Mouse (Mus musculus) myocyte (in vitro differentiated cells): Measurements from ENCODE around the gene Tenm2. TPM values are rescaled to one million over a fixed set of nuclear protein-coding genes. Genes with fewer than 3 reads are reported as not detected.

Experiments used
- H3K27me3 ChIP-seq: one replicate; pipeline ENCODE4 v1.6.1; 2011; ENCODE audit not compliant: control insufficient read depth, insufficient read depth, insufficient read length
- H3K36me3 ChIP-seq: one replicate; pipeline ENCODE4 v1.6.1; 2011; ENCODE audit not compliant: control insufficient read depth, insufficient read depth
- H3K4me2 ChIP-seq: one replicate; pipeline ENCODE4 v1.6.1; 2011; ENCODE audit warnings: low read depth, control low read depth
- H3K4me3 ChIP-seq: one replicate; pipeline ENCODE4 v1.5.1; 2011; ENCODE audit warnings: mild to moderate bottlenecking, control low read depth, moderate library complexity
- H3K79me2 ChIP-seq: one replicate; pipeline ENCODE4 v1.6.1; 2011; ENCODE audit not compliant: control insufficient read depth, insufficient read depth
- H3ac ChIP-seq: one replicate; pipeline ENCODE4 v1.6.1; 2011; ENCODE audit not compliant: control insufficient read depth, insufficient read length
- CEBPB ChIP-seq: IDR thresholded peaks from 2 replicates; pipeline ENCODE4 v1.6.1; 2011; ENCODE audit warnings: mild to moderate bottlenecking, moderate library complexity; ENCODE audit not compliant: poor library complexity, insufficient read depth, severe bottlenecking
- E2F4 ChIP-seq: IDR thresholded peaks from one replicate; pipeline ENCODE4 v1.6.1; 2011; ENCODE audit warnings: mild to moderate bottlenecking, control low read depth, moderate library complexity; ENCODE audit not compliant: insufficient read depth
- MAX ChIP-seq: IDR thresholded peaks from one replicate; pipeline ENCODE4 v1.6.1; 2011; ENCODE audit warnings: low read depth, mild to moderate bottlenecking, control low read depth
- MYOD1 ChIP-seq, 3 experiments: IDR thresholded peaks; one replicate each; pipeline ENCODE4 v1.6.1; 2011; ENCODE audit warnings: control low read depth in 2 of 3, low read depth in 2 of 3, mild to moderate bottlenecking in 2 of 3, moderate library complexity in 1 of 3; ENCODE audit not compliant: insufficient read length in 2 of 3, control insufficient read depth in 1 of 3
- MYOG ChIP-seq, 3 experiments: IDR thresholded peaks; one replicate each; pipeline ENCODE4 v1.6.1; 2011; ENCODE audit warnings: control low read depth in 2 of 3, low read depth in 2 of 3, mild to moderate bottlenecking in 2 of 3; ENCODE audit not compliant: insufficient read length in 2 of 3, control insufficient read depth in 1 of 3, insufficient read depth in 1 of 3
- POLR2A ChIP-seq: IDR thresholded peaks from one replicate; pipeline ENCODE4 v1.6.1; 2011; ENCODE audit warnings: low read depth, mild to moderate bottlenecking, control low read depth, moderate library complexity; ENCODE audit not compliant: insufficient read length
- POLR2AphosphoS2 ChIP-seq: IDR thresholded peaks from one replicate; pipeline ENCODE4 v1.6.1; 2011; ENCODE audit warnings: low read depth, control low read depth; ENCODE audit not compliant: insufficient read length
- REST ChIP-seq: IDR thresholded peaks from one replicate; pipeline ENCODE4 v1.6.1; 2011; ENCODE audit warnings: mild to moderate bottlenecking, control low read depth, moderate library complexity; ENCODE audit not compliant: insufficient read depth, insufficient read length
- SRF ChIP-seq: IDR thresholded peaks from one replicate; pipeline ENCODE4 v1.6.1; 2011; ENCODE audit warnings: low read depth; ENCODE audit not compliant: control insufficient read depth, insufficient read length
- TCF12 ChIP-seq: IDR thresholded peaks from one replicate; pipeline ENCODE4 v1.6.1; 2011; ENCODE audit warnings: mild to moderate bottlenecking, control low read depth; ENCODE audit not compliant: poor library complexity, insufficient read depth, severe bottlenecking
- TCF3 ChIP-seq: IDR thresholded peaks from one replicate; pipeline ENCODE4 v1.6.1; 2011; ENCODE audit warnings: low read depth, control low read depth; ENCODE audit not compliant: insufficient read length
- USF1 ChIP-seq: IDR thresholded peaks from one replicate; pipeline ENCODE4 v1.6.1; 2011; ENCODE audit warnings: low read depth, mild to moderate bottlenecking, control low read depth, moderate library complexity
- polyA plus RNA-seq: library from polyadenylated mRNA; unstranded; fragments of >200 nt; fragmentation: generic; extraction: Trizol; gene quantifications from one replicate; pipeline ENCODE4 v1.2.1, GENCODE M21; 2012; ENCODE audit warnings: missing spikeins

Gene Tenm2
- polyA plus RNA-seq, 1 experiment, result 0.28 TPM

GRCm38 (mm10) chr11:37118058-37118457 lies 117.7 kb downstream of the Tenm2 start:
- Histone ChIP-seq H3K79me2 (no peaks in the 10 kb centered on the region), H3K4me3 (no peak overlapping the region), H3ac (no peak overlapping the region), H3K4me2 (no peak overlapping the region), H3K27me3 (no peaks in the 10 kb centered on the region), H3K36me3 (no peaks in the 10 kb centered on the region)
- TF ChIP-seq MAX (no peak), MYOG (IDR thresholded peaks at IDR 0.05; ENCODE audit: control insufficient read depth in 1 of 3, insufficient read depth in 1 of 3, insufficient read length in 2 of 3, low read depth in 2 of 3) (no peak), SRF (no peak), MYOD1 (IDR thresholded peaks at IDR 0.05; ENCODE audit: control insufficient read depth in 1 of 3, insufficient read length in 2 of 3, low read depth in 2 of 3) (no peak), TCF12 (no peak), E2F4 (no peak), POLR2A (no peak), USF1 (no peak), REST (no peak), TCF3 (no peak), CEBPB (no peak), POLR2AphosphoS2 (no peak)

- Histone ChIP-seq H3ac (no peak overlapping the region), H3K36me3 (no peaks in the 10 kb centered on the region), H3K4me3 (no peak overlapping the region), H3K4me2 (no peak overlapping the region), H3K79me2 (no peaks in the 10 kb centered on the region), H3K27me3 (no peaks in the 10 kb centered on the region)
- TF ChIP-seq TCF12, result no peak
- no peak for TF ChIP-seq POLR2AphosphoS2
- TF ChIP-seq POLR2A, result no peak
- no peak for TF ChIP-seq MYOD1 (IDR thresholded peaks at IDR 0.05; ENCODE audit: control insufficient read depth in 1 of 3, insufficient read length in 2 of 3, low read depth in 2 of 3)
- TF ChIP-seq REST, result no peak
- TF ChIP-seq E2F4, result no peak
Measured at GRCm38 (mm10) chr11:37115188-37115587, 120.6 kb downstream of the Tenm2 start.

GRCm38 (mm10) chr11:37107069-37107468 lies 128.7 kb downstream of the Tenm2 start:
- H3K27me3 ChIP-seq, result no peaks in the 10 kb centered on the region
- no peak overlapping the region for H3ac ChIP-seq
- H3K4me2 ChIP-seq, result no peak overlapping the region
- no peak for TF ChIP-seq USF1
- TF ChIP-seq REST, result no peak
- no peak for TF ChIP-seq POLR2AphosphoS2
- TF ChIP-seq TCF3, result no peak
- no peak for TF ChIP-seq CEBPB
- TF ChIP-seq MAX, result no peak
- no peak for TF ChIP-seq TCF12
- H3K4me3 ChIP-seq, result no peak overlapping the region
- no peaks in the 10 kb centered on the region for H3K36me3 ChIP-seq
- no peaks in the 10 kb centered on the region for H3K79me2 ChIP-seq

GRCm38 (mm10) chr11:37079403-37079802 lies 156.4 kb downstream of the Tenm2 start:
- Histone ChIP-seq H3K79me2 (no peaks in the 10 kb centered on the region), H3K36me3 (no peaks in the 10 kb centered on the region), H3K4me2 (no peak overlapping the region)

GRCm38 (mm10) chr11:37076989-37077598 lies 158.7 kb downstream of the Tenm2 start:
- Histone ChIP-seq H3K79me2 (no peaks in the 10 kb centered on the region), H3K27me3 (no peaks in the 10 kb centered on the region), H3ac (no peak overlapping the region), H3K4me2 (no peak overlapping the region), H3K4me3 (no peak overlapping the region), H3K36me3 (no peaks in the 10 kb centered on the region)
- no peak for TF ChIP-seq SRF
- TF ChIP-seq POLR2AphosphoS2, result no peak
- TF ChIP-seq E2F4, result no peak
- TF ChIP-seq POLR2A, result no peak
- TF ChIP-seq TCF3, result no peak
- no peak for TF ChIP-seq TCF12
- no peak for TF ChIP-seq REST
- no peak for TF ChIP-seq MYOD1 (IDR thresholded peaks at IDR 0.05; ENCODE audit: control insufficient read depth in 1 of 3, insufficient read length in 2 of 3, low read depth in 2 of 3)
- TF ChIP-seq CEBPB, result no peak
- no peak for TF ChIP-seq MAX
- TF ChIP-seq USF1, result no peak
- TF ChIP-seq MYOG (IDR thresholded peaks at IDR 0.05; ENCODE audit: control insufficient read depth in 1 of 3, insufficient read depth in 1 of 3, insufficient read length in 2 of 3, low read depth in 2 of 3), result no peak

More at GRCm38 (mm10) chr11:37079403-37079802, 156.4 kb downstream of the Tenm2 start:
- H3K4me3 ChIP-seq, result no peak overlapping the region
- H3ac ChIP-seq, result no peak overlapping the region
- H3K27me3 ChIP-seq, result no peaks in the 10 kb centered on the region
- no peak for TF ChIP-seq E2F4
- TF ChIP-seq POLR2AphosphoS2, result no peak
- TF ChIP-seq CEBPB, result peak; percentile 57
- no peak for TF ChIP-seq MYOG (IDR thresholded peaks at IDR 0.05; ENCODE audit: control insufficient read depth in 1 of 3, insufficient read depth in 1 of 3, insufficient read length in 2 of 3, low read depth in 2 of 3)
- no peak for TF ChIP-seq SRF
